Mouse (Mus musculus): ENCODE measurements at regions not wholly inside any gene's neighbourhood (a gene's known extent, or its start where the extent isn't known, plus 50 kb on each side); places are given as distances from the start of the nearest gene placed in this dataset.

DNA sequence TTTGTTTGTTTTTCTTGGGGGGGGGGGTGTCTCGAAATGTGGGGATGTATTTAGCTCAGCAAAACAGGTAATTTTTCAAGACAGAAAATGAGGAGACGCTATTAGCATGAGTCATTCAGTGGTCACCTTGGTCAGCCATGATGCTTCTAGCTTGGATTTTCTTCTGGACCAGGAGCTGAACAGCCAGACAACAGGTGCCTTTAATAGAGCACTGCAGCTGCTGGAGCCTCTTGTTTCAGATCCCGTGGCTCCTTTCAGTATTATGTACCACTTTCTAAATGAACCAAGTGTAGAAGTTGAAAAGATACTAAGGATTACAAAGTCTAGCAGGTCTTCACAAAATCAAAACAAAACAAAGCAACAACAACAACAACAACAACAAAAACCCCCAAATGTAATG lies 496.4 kb upstream of the Syt1 start:
- TF ChIP-seq CTCF (IDR thresholded peaks at IDR 0.05; ENCODE audit: borderline replicate concordance, insufficient read depth, low read depth, low read length) (no peak), POLR2A (IDR thresholded peaks at IDR 0.05; ENCODE audit: borderline replicate concordance, insufficient read depth, low read length) (no peak)
